Mouse (Mus musculus) layer of hippocampus, adult 9-10 months (tissue): ENCODE measurements at regions not wholly inside any gene's neighbourhood (a gene's known extent, or its start where the extent isn't known, plus 50 kb on each side); places are given as distances from the start of the nearest gene placed in this dataset.
A peak's percentile ranks its signal among the peaks of the same experiment; 100 is the strongest.

ENCODE experiments used
- DNase-seq: peaks from one replicate; pipeline ENCODE4 v3.0.0; 2022; ENCODE audit warnings: low spot score

- DNase-seq, result no peak
Measured at GRCm38 (mm10) chr12:16477572-16477971, 133.2 kb downstream of the Lpin1 start.

GRCm38 (mm10) chr12:16474361-16475080, 136.2 kb downstream of the Lpin1 start:
- DNase-seq, result no peak

- DNase-seq, result no peak
Measured at GRCm38 (mm10) chr12:16457419-16457818, 153.3 kb downstream of the Lpin1 start.

GRCm38 (mm10) chr12:16450771-16451435, 159.9 kb downstream of the Lpin1 start:
- no peak for DNase-seq

GRCm38 (mm10) chr12:16438717-16439116, 172.0 kb downstream of the Lpin1 start:
- DNase-seq, result no peak

- no peak for DNase-seq
Measured at GRCm38 (mm10) chr12:16436961-16437360, 173.8 kb downstream of the Lpin1 start.

- no peak for DNase-seq
Measured at GRCm38 (mm10) chr12:16436255-16436654, 174.5 kb downstream of the Lpin1 start.

GRCm38 (mm10) chr12:16434739-16435138, 176.0 kb downstream of the Lpin1 start:
- DNase-seq, result no peak

- DNase-seq, result no peak
Measured at GRCm38 (mm10) chr12:16434225-16434624, 176.5 kb downstream of the Lpin1 start.

GRCm38 (mm10) chr12:16425980-16426379, 184.8 kb downstream of the Lpin1 start:
- DNase-seq, result no peak

- DNase-seq, result no peak
Measured at GRCm38 (mm10) chr12:16424526-16424925, 186.2 kb downstream of the Lpin1 start.

- no peak for DNase-seq
Measured at GRCm38 (mm10) chr12:16395720-16396119, 215.0 kb downstream of the Lpin1 start.

- no peak for DNase-seq
Measured at GRCm38 (mm10) chr12:16392851-16393250, 217.9 kb downstream of the Lpin1 start.

GRCm38 (mm10) chr12:16391630-16392269, 219.0 kb downstream of the Lpin1 start:
- DNase-seq, result peak; percentile 74

- no peak for DNase-seq
Measured at GRCm38 (mm10) chr12:16391163-16391562, 219.6 kb downstream of the Lpin1 start.

GRCm38 (mm10) chr12:16387035-16387434, 223.7 kb downstream of the Lpin1 start:
- no peak for DNase-seq

- DNase-seq, result no peak
Measured at GRCm38 (mm10) chr12:16384396-16384795, 226.4 kb downstream of the Lpin1 start.

GRCm38 (mm10) chr12:16383499-16383935, 227.2 kb downstream of the Lpin1 start:
- DNase-seq, result no peak

GRCm38 (mm10) chr12:16382417-16382988, 228.3 kb downstream of the Lpin1 start:
- no peak for DNase-seq

GRCm38 (mm10) chr12:16381026-16381425, 229.7 kb downstream of the Lpin1 start:
- no peak for DNase-seq

- no peak for DNase-seq
Measured at GRCm38 (mm10) chr12:16380346-16380745, 230.4 kb downstream of the Lpin1 start.

- no peak for DNase-seq
Measured at GRCm38 (mm10) chr12:16379415-16379814, 231.4 kb downstream of the Lpin1 start.

- DNase-seq, result no peak
Measured at GRCm38 (mm10) chr12:16378501-16378900, 232.3 kb downstream of the Lpin1 start.
